Mouse (Mus musculus) splenic B cell, adult 2 months (primary cell): ENCODE measurements around the gene Zfp764.
A peak's percentile ranks its signal among the peaks of the same experiment; 100 is the strongest.
"Not testable (repeated sequence)": the region's sequence is repeated elsewhere in the genome, so short reads cannot be mapped to it uniquely, and the experiment has no call there.

Experiments
- DNase-seq: peaks from one replicate; pipeline ENCODE4 v3.0.0-alpha.2; 2011; ENCODE audit warnings: low read depth, low spot score
- H3K27me3 ChIP-seq: 2 replicates; pipeline ENCODE4 v1.6.1; 2012; ENCODE audit warnings: mild to moderate bottlenecking, low read length, moderate library complexity, mixed read lengths; ENCODE audit not compliant: control insufficient read depth, poor library complexity, insufficient read depth, severe bottlenecking
- H3K36me3 ChIP-seq: 2 replicates; pipeline ENCODE4 v1.6.1; 2012; ENCODE audit warnings: mild to moderate bottlenecking, low read length, moderate library complexity, mixed read lengths; ENCODE audit not compliant: control insufficient read depth, poor library complexity, insufficient read depth, severe bottlenecking

Zfp764 gene

DNA sequence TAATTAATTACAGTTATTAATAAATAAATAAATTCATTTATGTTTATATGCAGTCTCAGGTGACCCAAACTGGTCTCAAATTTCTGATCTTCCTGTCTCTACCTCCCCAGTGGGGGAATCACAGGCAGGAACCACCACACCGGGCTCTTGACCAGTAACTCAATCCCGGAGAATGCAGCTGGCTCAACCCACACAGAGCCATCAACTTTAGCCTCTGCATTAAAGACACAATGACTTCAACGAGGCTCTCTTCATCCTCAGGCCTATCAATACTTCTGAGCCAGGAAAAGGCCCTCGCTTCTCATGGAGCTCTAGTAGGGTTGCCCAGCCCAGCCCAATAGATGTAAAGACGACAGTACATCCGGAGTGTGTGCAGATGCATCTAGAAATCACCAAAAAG lies 2.5 kb downstream of the Zfp764 start:
- DNase-seq, H3K36me3 ChIP-seq, H3K27me3 ChIP-seq: not testable (repeated sequence)

DNA sequence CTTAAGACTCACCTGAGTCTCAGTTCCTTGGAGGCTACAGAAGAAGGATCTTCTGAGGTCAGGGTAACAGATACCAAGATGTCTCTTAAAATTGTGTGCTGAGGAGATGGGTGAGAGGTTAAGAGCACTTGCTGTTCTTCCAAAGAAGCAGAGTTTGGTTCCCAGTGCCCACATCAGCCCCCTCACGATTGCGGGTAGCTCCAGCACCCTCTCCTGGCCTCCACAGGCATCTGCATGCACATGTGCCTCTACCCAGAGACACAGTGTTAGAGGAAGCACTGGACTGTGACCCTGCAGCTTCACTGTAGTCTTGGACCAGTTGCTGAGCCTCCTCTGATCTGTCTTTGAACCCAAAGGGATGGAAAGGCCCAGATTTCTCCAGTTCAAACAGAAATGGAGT lies 3.6 kb downstream of the Zfp764 start:
- DNase-seq, result no peak
- H3K27me3 ChIP-seq, result no peaks in the 10 kb centered on the region
- H3K36me3 ChIP-seq, result no peaks in the 10 kb centered on the region

DNA sequence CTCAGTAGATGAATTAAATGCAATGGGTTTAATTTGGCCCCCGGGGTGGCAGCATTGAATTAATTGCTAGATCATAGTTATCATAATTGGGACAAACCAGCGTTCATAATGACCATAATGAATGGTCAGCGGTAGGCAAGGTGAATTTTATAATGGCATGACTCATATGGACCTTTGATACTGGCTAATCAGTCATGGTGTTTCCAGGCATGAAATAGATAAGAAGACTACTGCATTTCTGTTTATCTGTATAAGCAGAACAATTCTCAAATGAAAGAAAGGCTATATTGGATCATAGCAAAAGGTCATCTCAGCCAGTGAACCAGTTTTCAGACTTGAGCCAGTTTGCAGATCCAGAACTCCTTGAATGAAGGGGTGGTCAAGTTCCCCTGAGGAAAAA lies 6.3 kb downstream of the Zfp764 start:
- Histone ChIP-seq H3K36me3 (no peaks in the 10 kb centered on the region), H3K27me3 (no peaks in the 10 kb centered on the region)
- no peak for DNase-seq

DNA sequence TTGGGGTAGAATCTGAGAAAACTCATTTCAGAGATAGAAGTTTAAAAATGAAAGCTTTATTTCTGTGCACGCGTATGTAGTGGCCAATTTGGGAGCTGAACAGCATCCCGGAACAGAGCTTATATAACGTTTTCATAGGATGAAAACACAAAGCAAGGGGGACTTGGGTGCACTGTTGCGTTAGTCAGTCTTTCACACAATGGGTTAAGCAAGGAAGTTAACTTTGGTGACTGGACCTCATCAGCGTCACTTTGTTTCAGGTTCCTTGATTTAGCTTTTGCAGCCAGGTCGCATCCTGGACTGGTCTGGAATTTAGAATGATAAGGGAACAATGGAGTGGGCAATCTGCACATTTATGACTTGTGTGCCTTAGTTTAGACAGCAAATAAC lies 12.7 kb downstream of the Zfp764 start:
- no peak for DNase-seq
- Histone ChIP-seq H3K36me3 (0 out of 2 replicates have a peak, but pooled peaks cover 2% of the 10 kb centered on the region), H3K27me3 (no peaks in the 10 kb centered on the region)

DNA sequence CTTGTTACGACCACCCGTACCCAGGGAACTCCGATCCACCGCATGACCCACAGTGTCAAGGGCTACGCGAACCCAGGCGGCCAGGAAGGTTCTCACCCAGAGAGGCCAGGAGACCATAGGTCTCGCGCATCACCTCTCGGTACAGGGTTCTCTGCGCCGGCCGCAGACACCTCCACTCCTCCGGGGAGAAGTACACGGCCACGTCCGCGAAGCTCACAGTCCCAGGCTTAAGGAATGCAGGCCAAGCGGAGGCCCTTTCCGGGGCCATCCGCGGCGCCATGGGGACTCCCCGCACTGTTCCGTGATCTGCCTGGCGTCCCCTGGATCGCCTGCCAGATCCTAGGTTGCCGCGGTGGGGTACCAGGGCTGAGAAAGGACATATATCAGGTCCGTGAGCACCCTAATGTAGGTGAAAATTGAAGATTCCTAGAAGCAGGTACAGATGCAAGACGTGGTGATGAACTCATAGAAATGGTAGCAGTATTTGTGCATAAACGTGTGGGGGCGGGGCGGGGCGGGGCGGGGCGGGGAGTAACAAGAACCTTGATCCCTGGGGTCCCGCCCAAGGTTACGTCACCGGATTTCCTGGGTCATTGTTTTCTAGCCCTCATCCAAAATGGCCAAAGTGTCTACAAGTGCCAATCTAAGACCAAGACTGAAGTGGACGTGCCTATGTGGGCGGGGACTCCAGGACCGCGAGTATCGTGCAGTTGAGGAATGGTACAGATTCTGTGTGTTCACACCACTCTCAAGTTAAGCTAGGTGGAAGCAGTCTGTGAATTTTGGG lies 13.3 kb downstream of the Zfp764 start, which contains the start of gene E430018J23Rik:
E430018J23Rik (minus strand) TSS at position 473 of the 787 bp plus-strand sequence.
- 0 out of 2 replicates have a peak, but pooled peaks cover 2% of the 10 kb centered on the region for H3K36me3 ChIP-seq
- H3K27me3 ChIP-seq, result no peaks in the 10 kb centered on the region

DNA sequence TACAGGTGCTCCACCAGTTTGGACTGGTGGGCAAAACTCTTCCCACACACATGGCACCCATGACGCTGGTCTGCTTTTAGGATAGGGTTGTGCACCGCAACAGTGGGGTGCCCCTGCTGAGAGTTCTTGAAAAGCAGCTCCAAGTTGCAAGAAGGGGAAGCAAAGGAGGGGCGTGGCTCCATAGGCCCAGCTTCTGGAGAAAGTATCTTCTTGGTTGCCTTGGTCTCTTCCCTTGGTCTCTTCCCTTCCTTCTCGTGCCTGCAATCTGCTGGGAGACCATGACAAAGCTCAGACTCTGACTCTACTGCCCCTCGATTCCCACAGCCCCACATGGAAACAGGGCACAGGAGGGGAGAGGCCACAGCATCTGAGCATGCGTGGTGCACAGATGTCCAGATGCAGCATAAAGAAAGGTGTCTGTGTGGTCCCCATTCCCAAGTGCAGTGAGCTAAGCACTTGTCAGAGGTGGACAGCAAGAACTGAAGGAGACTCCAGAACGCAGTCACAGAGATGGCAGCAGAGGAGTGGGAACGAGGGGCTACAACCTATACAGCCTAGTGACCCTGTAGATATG lies 14.3 kb downstream of the Zfp764 start:
- Histone ChIP-seq H3K27me3 (no peaks in the 10 kb centered on the region), H3K36me3 (0 out of 2 replicates have a peak, but pooled peaks cover 2% of the 10 kb centered on the region)
- DNase-seq, result peak; percentile 6

More for the DNA sequence above, 13.3 kb downstream of the Zfp764 start, which contains the start of gene E430018J23Rik:
- DNase-seq, result peak; percentile 98

DNA sequence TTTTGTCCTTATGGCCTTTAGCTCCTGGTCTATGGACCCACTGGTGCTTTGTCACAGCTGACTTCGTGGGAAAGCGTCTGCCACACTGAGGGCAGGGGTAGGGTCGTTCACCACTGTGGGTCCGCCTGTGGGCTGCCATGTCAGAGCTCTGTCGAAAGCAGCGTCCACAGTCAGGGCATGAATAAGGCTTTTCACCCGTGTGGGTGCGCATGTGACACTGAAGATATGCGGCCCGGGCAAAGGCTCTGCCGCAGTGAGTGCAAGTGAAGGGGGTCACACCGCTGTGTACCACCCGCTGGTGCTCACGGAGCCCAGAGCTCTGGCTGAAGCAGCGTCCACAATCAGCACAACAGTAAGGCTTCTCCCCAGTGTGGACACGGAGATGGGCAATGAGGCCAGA lies 15.1 kb downstream of the Zfp764 start:
- H3K27me3 ChIP-seq, result no peaks in the 10 kb centered on the region
- H3K36me3 ChIP-seq, result 0 out of 2 replicates have a peak, but pooled peaks cover 2% of the 10 kb centered on the region
- DNase-seq, result no peak

DNA sequence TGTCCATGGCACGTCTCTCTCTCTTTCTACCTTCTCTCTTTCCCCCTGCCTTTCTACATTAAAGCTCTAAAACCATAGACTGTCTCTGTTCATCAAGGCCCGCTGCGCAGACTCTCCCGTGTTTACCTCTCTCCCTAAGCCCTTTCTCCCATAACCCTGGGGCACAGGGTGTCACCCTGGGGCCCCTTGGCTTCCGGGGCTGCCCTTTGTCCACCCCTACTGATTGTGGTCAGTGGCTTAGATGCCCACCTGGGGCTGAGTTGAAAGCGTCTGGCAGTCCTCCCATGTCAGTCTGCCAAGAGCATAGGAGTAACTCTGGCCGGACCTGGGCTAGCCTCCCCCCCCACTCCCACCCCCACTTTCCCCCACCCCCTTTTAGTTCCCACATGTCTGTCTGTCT lies 16.3 kb downstream of the Zfp764 start:
- DNase-seq, result no peak

DNA sequence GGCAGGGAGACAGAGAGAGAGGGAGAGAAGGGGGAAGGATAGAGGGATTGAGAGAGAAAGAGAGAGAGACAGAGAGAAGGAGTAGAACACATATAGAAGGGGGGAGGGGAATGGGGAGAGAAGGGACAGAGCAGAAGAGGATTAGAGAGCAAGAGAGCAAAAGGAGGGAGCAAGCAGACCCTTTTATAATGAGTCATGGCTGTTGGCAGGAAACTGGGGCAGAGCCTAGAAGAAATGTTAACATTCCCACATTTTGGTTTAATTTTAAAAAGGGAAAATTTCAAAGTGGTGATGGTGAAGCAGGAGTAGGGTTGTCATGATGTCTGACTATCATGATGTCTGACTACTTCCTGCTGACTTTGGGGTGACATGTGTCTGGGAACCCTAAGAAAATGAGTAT lies 18.4 kb downstream of the Zfp764 start:
- DNase-seq, H3K27me3 ChIP-seq: not testable (repeated sequence)

More for the DNA sequence above, 16.3 kb downstream of the Zfp764 start:
- no peaks in the 10 kb centered on the region for H3K27me3 ChIP-seq
- H3K36me3 ChIP-seq, result 0 out of 2 replicates have a peak, but pooled peaks cover 2% of the 10 kb centered on the region

DNA sequence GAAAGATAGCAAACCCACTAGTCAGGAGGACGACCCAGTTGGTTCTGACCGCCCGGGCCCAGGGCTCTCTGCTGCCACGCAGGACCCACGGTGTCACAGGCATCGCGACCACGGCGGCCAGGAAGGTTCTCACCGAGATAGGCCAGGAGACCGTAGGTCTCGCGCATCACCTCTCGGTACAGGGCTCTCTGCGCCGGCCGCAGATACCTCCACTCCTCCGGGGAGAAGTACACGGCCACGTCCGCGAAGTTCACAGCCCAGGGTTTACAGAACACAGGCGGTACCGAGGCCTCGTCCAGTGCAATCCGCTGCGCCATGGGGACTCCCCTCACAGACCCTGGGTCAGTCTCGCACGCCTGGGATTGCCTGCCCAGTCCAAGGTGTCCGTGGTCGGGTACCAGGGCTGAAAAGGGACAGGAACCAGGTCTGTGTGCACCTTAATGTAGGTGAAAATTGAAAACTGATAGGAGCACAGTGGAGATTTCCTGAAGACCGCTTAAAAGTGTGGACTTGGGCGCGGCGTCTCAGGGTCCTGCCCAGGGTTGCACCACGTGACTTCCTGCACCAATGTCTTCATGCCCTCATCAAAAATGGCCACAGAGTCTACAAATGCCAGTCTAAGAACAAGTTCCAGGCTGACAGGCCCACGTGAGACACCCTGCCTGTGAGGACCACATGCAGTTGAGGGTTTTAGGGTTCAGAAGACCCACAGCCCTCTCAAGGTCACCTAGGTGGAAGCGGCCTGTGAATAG lies 19.8 kb downstream of the Zfp764 start, which contains the start of gene 9130019O22Rik:
9130019O22Rik (minus strand) TSS at position 526 of the 752 bp plus-strand sequence.
- Histone ChIP-seq H3K36me3 (0 out of 2 replicates have a peak, but pooled peaks cover under 1% of the 10 kb centered on the region), H3K27me3 (no peaks in the 10 kb centered on the region)
- DNase-seq, result peak; percentile 96

More for the DNA sequence above, 18.4 kb downstream of the Zfp764 start:
- not testable (repeated sequence) for H3K36me3 ChIP-seq

DNA sequence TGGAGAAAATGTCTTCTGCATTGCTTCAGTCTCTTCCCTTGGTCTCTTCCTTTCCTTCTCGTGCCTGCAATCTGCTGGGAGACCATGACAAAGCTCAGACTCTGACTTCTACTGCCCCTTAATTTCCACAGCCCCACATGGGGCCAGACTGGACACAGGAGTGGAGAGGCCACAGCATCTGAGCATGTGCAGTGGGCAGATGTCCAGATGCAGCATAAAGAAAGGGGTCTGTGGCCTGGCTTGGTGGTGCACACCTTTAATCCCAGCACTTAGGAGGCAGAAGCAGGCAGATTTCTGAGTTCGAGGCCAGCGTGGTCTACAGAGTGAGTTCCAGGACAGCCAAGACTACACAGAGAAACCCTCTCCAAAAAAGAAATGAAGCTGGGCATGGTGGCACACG lies 21.1 kb downstream of the Zfp764 start:
- not testable (repeated sequence) for DNase-seq, H3K27me3 ChIP-seq, H3K36me3 ChIP-seq

DNA sequence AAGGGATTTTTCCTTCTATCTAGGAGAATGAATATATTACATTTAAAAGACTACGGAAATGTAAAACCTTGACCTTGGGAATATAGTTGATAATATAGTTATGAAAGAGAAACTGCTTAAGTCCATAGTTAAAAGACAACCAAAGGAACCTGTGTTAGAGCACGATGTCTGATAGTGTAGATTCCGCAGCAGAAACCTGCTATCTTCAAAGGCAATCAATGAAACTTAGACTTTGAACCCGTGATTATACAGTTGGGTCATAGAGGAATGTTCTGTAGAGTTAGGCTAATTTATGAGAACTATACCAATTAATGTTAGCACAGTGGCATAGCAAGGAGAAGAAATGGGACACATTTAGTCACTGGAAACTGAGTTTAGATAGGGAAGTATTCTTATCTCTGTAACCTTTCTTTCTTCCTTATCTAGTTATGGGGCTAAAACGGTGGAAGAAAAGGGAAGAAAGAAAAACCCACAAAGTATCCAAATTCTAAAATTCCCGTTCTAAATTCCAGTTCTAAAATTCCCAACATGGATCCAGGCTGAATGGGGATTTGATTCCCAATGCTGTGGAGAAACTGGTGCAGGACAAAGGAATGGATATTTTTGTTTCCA lies 28.2 kb downstream of the Zfp764 start:
- no peak for DNase-seq
- Histone ChIP-seq H3K27me3 (no peaks in the 10 kb centered on the region), H3K36me3 (no peaks in the 10 kb centered on the region)

DNA sequence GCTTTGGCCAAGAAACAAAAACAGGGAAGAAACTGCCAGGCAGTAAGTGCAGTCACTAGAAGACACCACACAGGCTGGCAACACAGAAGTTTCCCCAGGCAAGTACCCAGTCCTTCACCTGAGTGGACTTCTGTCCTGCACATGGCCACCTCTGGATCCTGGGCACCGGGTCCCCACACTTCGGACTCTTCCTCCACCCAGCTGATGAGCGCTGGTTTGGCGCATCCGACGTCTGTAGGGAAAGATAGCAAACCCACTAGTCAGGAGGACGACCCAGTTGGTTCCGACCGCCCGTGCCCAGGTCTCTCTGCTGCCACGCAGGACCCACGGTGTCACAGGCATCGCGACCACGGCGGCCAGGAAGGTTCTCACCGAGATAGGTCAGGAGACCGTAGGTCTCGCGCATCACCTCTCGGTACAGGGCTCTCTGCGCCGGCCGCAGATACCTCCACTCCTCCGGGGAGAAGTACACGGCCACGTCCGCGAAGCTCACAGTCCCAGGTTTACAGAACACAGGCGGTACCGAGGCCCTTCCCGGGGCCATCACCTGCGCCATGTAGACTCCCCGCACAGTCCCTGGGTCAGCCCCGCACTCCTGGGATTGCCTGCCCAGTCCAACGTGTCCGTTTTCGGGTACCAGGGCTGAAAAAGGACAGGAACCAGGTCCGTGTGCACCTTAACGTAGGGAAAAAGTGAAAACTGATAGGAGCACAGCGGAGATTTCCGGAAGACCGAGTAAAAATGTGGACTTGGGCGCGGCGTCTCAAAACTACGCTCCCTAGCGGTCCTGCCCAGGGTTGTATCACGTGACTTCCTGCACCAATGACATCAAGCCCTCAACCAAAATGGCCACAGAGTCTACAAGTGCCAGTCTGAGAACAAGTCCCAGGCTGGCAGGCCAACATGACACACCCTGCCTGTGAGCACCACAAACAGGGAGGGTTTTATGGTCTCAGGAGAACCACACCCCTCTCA lies 31.1 kb downstream of the Zfp764 start, which contains the start of gene Zfp747:
Zfp747 (minus strand) TSS at position 780 of the 975 bp plus-strand sequence.
- H3K36me3 ChIP-seq, H3K27me3 ChIP-seq: not testable (repeated sequence)

More for the DNA sequence above, 31.1 kb downstream of the Zfp764 start, which contains the start of gene Zfp747:
- DNase-seq, result peak; percentile 97
